Mouse (Mus musculus): ENCODE measurements around the gene Spats2l.

The Spats2l gene

GRCm38 (mm10) chr1:57824966-57825759, 51.2 kb downstream of the Spats2l start:
- no peak for DNase-seq (ENCODE audit: low spot score in 2 of 2)

GRCm38 (mm10) chr1:57826245-57826644, 52.3 kb downstream of the Spats2l start:
- no peak for DNase-seq (ENCODE audit: low spot score in 2 of 2)

GRCm38 (mm10) chr1:57833145-57833544, 59.2 kb downstream of the Spats2l start:
- DNase-seq (ENCODE audit: low spot score in 2 of 2), result no peak

- no peak for DNase-seq (ENCODE audit: low spot score in 2 of 2)
These were observed 61.2 kb downstream of the Spats2l start for GRCm38 (mm10) chr1:57835128-57835527.

GRCm38 (mm10) chr1:57836686-57837317, 62.8 kb downstream of the Spats2l start:
- no peak for DNase-seq (ENCODE audit: low spot score in 2 of 2)

GRCm38 (mm10) chr1:57839863-57840262, 65.9 kb downstream of the Spats2l start:
- no peak for DNase-seq (ENCODE audit: low spot score in 2 of 2)

- no peak for DNase-seq (ENCODE audit: low spot score in 2 of 2)
These were observed 71.2 kb downstream of the Spats2l start for GRCm38 (mm10) chr1:57845054-57845722.

- no peak for DNase-seq (ENCODE audit: low spot score in 2 of 2)
These were observed 73.1 kb downstream of the Spats2l start for GRCm38 (mm10) chr1:57846856-57847698.

GRCm38 (mm10) chr1:57849087-57849486, 75.1 kb downstream of the Spats2l start:
- no peak for DNase-seq (ENCODE audit: low spot score in 2 of 2)

- DNase-seq (ENCODE audit: low spot score in 2 of 2), result no peak
These were observed 76.0 kb downstream of the Spats2l start for GRCm38 (mm10) chr1:57849916-57850315.

GRCm38 (mm10) chr1:57851871-57852270, 77.9 kb downstream of the Spats2l start:
- no peak for DNase-seq (ENCODE audit: low spot score in 2 of 2)

- no peak for DNase-seq (ENCODE audit: low spot score in 2 of 2)
These were observed 78.8 kb downstream of the Spats2l start for GRCm38 (mm10) chr1:57852562-57853271.

GRCm38 (mm10) chr1:57857799-57858198, 83.8 kb downstream of the Spats2l start:
- no peak for DNase-seq (ENCODE audit: low spot score in 2 of 2)

- no peak for DNase-seq (ENCODE audit: low spot score in 2 of 2)
These were observed 88.1 kb downstream of the Spats2l start for GRCm38 (mm10) chr1:57862024-57862423.

GRCm38 (mm10) chr1:57868651-57869050, 94.7 kb downstream of the Spats2l start:
- no peak for DNase-seq (ENCODE audit: low spot score in 2 of 2)

GRCm38 (mm10) chr1:57872006-57872405, 98.0 kb downstream of the Spats2l start:
- no peak for DNase-seq (ENCODE audit: low spot score in 2 of 2)

GRCm38 (mm10) chr1:57873996-57874395, 100.0 kb downstream of the Spats2l start:
- no peak for DNase-seq (ENCODE audit: low spot score in 2 of 2)

GRCm38 (mm10) chr1:57875109-57875508, 101.1 kb downstream of the Spats2l start:
- no peak for DNase-seq (ENCODE audit: low spot score in 2 of 2)

- DNase-seq (ENCODE audit: low spot score in 2 of 2), result no peak
These were observed 101.5 kb downstream of the Spats2l start for GRCm38 (mm10) chr1:57875512-57875911.

- peak in 1 of 2 experiments; percentile 54 for DNase-seq (ENCODE audit: low spot score in 2 of 2)
These were observed 105.0 kb downstream of the Spats2l start for GRCm38 (mm10) chr1:57878957-57879356.

GRCm38 (mm10) chr1:57884867-57885266, 110.9 kb downstream of the Spats2l start:
- DNase-seq (ENCODE audit: low spot score in 2 of 2), result no peak
